Mouse (Mus musculus) hindbrain, embryonic 10.5 days (tissue): ENCODE data around the gene Piezo1. TPM values are rescaled to one million over a fixed set of nuclear protein-coding genes. Genes with fewer than 3 reads are reported as not detected.
A peak's percentile ranks its signal among the peaks of the same experiment; 100 is the strongest.
"Not testable (repeated sequence)": the region's sequence is repeated elsewhere in the genome, so short reads cannot be mapped to it uniquely, and the experiment has no call there.

ENCODE experiments used
- DNase-seq: peaks from one replicate; pipeline ENCODE4 v3.0.0-alpha.2; 2017; ENCODE audit warnings: low spot score
- H3K27ac ChIP-seq: fragments of 300-500 bp; sonication (generic); 2 replicates; pipeline ENCODE4 v1.5.1; 2016; ENCODE audit warnings: mild to moderate bottlenecking, moderate library complexity
- H3K27me3 ChIP-seq: fragments of 300-500 bp; sonication (generic); 2 replicates; pipeline ENCODE4 v1.6.1; 2016; ENCODE audit warnings: mild to moderate bottlenecking; ENCODE audit not compliant: poor library complexity, insufficient read depth, severe bottlenecking
- H3K36me3 ChIP-seq: fragments of 300-500 bp; sonication (generic); 2 replicates; pipeline ENCODE4 v1.6.1; 2016; ENCODE audit warnings: mild to moderate bottlenecking, moderate library complexity
- H3K4me1 ChIP-seq: fragments of 300-500 bp; sonication (generic); replicated peaks from 2 replicates; pipeline ENCODE4 v1.6.1; 2016; ENCODE audit warnings: mild to moderate bottlenecking
- H3K4me3 ChIP-seq: fragments of 300-500 bp; sonication (generic); 2 replicates; pipeline ENCODE4 v1.5.1; 2016; ENCODE audit warnings: mild to moderate bottlenecking, moderate library complexity
- H3K9me3 ChIP-seq: fragments of 300-500 bp; sonication (generic); 2 replicates; pipeline ENCODE4 v1.6.1; 2016; ENCODE audit warnings: mild to moderate bottlenecking, moderate library complexity
- WGBS: fragments of 180-500 bp; shearing (Covaris S2); methylation state at CpG from one replicate; pipeline ENCODE4 v1.1.7; 2016; 5-methylcytosine and 5-hydroxymethylcytosine counted together
- polyA plus RNA-seq: library from polyadenylated mRNA; unstranded; fragments of >200 nt; fragmentation: Nextera tagmentation; extraction: Ambion mirVana; gene quantifications from 2 replicates; pipeline ENCODE4 v1.2.1, GENCODE M21; 2016

Gene Piezo1
- polyA plus RNA-seq, 1 experiment from 2014 or later = 6.5 TPM

DNA sequence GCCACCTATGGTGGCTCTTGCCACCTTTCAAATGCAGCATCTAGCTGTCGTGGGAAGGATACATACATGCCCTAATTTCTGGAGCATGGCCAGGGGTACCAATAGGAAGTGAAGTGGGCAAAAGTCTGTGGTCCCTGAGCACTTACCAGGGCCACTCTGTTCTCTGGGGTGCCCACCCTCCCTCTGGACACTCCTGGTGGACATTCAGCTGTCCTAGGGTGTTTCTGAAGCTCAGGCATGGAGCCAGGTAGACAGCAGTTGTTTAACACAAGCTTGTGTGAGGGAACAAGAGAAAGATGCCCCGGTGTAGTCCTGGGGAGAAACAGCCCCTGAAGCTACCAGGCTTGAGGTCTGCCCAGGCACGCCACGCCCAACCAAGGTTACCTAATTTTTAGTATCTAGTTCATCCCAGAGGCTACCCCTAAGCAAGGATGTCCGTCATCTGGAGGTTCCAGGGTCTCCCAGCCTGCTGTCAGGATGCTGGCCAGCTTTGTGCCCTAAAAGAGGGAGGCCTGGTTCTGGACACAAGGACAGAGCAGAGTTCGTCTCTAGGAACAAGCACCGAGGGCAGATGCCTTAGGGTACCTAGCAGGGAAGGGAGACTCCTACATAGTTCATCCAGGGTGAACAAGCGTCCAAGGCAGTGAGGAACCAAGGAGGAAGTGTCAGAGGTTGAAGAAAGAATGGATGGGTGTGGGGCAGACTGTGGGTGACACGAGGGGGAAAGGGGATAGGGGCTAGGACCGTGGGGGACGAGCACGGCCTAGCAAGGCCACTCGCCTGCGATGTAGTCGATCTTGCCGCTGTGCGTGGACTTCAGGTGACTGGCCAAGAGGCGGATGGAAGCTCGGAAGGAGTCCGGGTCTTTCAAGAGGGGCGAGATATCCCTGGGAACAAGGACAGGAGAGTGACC is 24.9 kb upstream of the Piezo1 start:
- H3K4me1 ChIP-seq = peaks cover 81% of the 10 kb centered on the region
- WGBS = 20% methylated on average over 21 of the region's 21 CpGs
- peaks cover 43% of the 10 kb centered on the region for H3K36me3 ChIP-seq
- peak overlapping the region; percentile 79 for H3K4me3 ChIP-seq
- DNase-seq = no peak
- no peaks in the 10 kb centered on the region for H3K27me3 ChIP-seq
- peak overlapping the region; percentile 91 for H3K27ac ChIP-seq
- H3K9me3 ChIP-seq = no peaks in the 10 kb centered on the region

DNA sequence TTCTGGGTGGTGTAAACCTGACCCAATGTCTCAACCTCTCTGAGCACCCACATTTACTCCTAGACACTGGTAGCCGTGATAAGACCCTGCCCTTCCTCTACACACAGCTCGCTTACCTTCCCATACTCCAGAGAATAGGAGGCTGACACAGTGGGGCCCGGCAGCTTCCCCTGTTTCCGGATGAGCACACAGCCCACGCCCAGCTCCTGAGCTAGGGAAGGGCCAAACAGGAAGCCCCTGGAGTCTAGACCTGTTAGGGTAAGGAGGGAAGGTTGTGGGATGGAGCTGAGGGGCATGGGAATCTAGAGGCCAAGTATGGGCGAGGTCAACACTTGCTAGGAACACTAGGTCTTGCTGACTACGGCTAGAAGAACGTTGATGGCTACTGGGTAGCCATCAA is 24.2 kb upstream of the Piezo1 start:
- Histone ChIP-seq H3K27me3 (no peaks in the 10 kb centered on the region), H3K27ac (peak overlapping the region; percentile 67; the same call in 1 of the 2 replicates), H3K4me3 (peak overlapping the region; percentile 79), H3K36me3 (peaks cover 50% of the 10 kb centered on the region), H3K4me1 (peaks cover 76% of the 10 kb centered on the region), H3K9me3 (no peaks in the 10 kb centered on the region)
- DNase-seq = no peak
- WGBS = 81% methylated on average over 8 of the region's 8 CpGs

DNA sequence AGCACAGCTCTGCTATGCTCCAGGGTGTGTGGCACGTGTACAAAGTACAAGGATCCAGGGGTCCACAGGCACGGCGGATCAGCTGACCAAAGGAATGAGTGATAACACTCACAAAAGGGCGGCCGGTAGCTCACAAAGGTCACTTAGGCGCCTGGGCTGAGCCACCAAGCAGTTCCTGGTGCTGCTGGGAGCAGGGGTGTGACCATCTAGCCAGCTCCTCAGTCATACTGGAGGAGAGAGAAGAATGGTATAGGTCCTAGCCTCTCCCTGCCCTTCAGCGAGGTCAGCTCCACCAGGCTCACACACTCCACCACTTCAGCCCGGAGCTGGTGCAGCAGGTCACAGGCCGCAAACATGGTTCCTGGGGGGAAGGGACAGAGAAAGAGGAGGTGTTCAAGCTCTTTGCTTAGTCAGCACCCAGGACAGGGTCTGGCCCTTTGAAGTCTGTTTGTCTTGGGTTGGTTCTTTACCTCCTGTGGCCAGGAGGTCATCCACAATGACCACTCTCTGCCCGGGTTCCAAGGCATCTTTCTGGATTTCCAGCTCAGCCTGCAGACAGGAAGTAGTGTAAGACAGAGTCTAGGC is 23.6 kb upstream of the Piezo1 start:
- peaks cover 75% of the 10 kb centered on the region for H3K4me1 ChIP-seq
- 47% methylated on average over 10 of the region's 10 CpGs for WGBS
- no peaks in the 10 kb centered on the region for H3K9me3 ChIP-seq
- peak overlapping the region; percentile 67 for H3K27ac ChIP-seq
- no peaks in the 10 kb centered on the region for H3K27me3 ChIP-seq
- H3K36me3 ChIP-seq = peaks cover 56% of the 10 kb centered on the region
- DNase-seq = no peak
- H3K4me3 ChIP-seq = peak overlapping the region; percentile 79

DNA sequence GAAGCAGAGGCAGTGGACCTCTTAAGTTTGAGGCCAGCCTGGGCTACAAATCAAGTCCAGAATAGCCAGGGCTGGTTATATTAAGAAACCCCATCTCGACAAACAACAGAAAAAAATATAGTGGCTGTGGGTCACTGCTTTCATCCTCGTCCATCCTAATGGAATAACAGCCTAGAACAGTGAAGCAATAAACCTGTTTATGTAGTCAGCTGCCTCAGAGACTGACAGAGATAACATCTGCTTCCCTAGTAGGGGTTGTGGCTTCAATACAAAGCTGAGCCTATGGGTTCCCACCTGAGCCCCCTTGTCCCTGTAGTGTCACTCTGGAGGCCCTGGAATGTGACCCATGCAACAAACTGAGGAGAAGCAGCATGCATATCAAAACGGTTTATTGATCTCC is 23.1 kb upstream of the Piezo1 start:
- Histone ChIP-seq H3K4me1 (peaks cover 75% of the 10 kb centered on the region), H3K36me3 (peaks cover 61% of the 10 kb centered on the region)
- 60% methylated on average over 3 of the region's 3 CpGs for WGBS

DNA sequence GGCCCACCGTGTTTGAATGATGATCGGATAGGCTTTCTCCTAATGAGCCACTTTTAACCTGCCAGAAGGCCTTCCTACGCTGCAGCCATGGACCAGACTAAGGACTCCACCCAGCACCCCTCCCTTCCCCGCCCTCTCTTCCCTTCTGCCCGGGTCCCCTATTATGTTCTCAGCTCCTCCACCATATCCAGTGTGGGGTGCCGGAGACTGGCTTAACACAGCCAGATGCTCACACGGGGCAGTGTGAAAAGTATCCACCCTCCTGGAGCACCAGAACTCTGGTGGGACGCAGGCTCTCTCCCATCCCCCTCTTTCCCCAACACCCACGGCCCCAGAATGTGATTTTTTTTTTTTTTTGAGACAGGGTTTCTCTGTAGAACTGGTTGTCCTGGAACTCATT is 22.4 kb upstream of the Piezo1 start:
- 70% methylated on average over 9 of the region's 9 CpGs for WGBS
- H3K4me3 ChIP-seq = no peak overlapping the region
- H3K27me3 ChIP-seq = no peaks in the 10 kb centered on the region
- H3K9me3 ChIP-seq = no peaks in the 10 kb centered on the region
- peaks cover 75% of the 10 kb centered on the region for H3K4me1 ChIP-seq
- peaks cover 66% of the 10 kb centered on the region for H3K36me3 ChIP-seq
- DNase-seq = no peak
- peak overlapping the region; percentile 42; the same call in 1 of the 2 replicates for H3K27ac ChIP-seq

More for the DNA sequence above, 23.1 kb upstream of the Piezo1 start:
- Histone ChIP-seq H3K27me3 (no peaks in the 10 kb centered on the region), H3K4me3 (0 out of 2 replicates have a peak overlapping the region, but pooled peaks have one; percentile 79), H3K9me3 (no peaks in the 10 kb centered on the region), H3K27ac (peak overlapping the region; percentile 67; the same call in 1 of the 2 replicates)
- DNase-seq = no peak

- Histone ChIP-seq H3K36me3 (peaks cover 66% of the 10 kb centered on the region), H3K4me1 (peaks cover 75% of the 10 kb centered on the region)
- not testable (repeated sequence) for DNase-seq, H3K4me3 ChIP-seq, H3K27ac ChIP-seq, H3K9me3 ChIP-seq, H3K27me3 ChIP-seq
- 41% methylated on average over 4 of the region's 4 CpGs for WGBS
Measured at GRCm38 (mm10) chr8:122573176-122573575, 22.0 kb upstream of the Piezo1 start.

DNA sequence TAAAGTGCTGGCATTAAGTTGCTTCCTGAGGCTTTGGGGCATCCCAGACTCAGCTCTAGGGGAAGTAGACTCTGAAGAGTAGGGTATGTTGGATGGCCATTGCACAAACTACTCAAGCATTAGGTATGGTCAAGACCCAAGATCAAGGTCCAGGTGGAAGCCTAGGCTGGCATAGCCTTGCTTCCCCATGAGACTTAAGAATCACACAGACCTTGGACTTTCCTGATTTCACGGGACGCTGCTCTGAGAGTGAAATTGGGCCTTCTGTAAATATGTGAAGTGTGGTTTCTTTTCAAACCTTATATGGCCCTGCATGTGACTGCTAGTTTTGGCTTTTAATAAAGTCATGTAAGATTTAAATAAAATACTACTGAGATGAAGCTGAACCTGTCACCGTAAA is 21.6 kb upstream of the Piezo1 start:
- no peak overlapping the region for H3K27ac ChIP-seq
- H3K4me1 ChIP-seq = peaks cover 76% of the 10 kb centered on the region
- H3K27me3 ChIP-seq = no peaks in the 10 kb centered on the region
- peaks cover 66% of the 10 kb centered on the region for H3K36me3 ChIP-seq
- 95% methylated on average over 3 of the region's 3 CpGs for WGBS
- H3K4me3 ChIP-seq = no peak overlapping the region
- no peaks in the 10 kb centered on the region for H3K9me3 ChIP-seq
- no peak for DNase-seq

GRCm38 (mm10) chr8:122571750-122572267 is 20.7 kb upstream of the Piezo1 start:
- Histone ChIP-seq H3K27ac (no peak overlapping the region), H3K36me3 (peaks cover 66% of the 10 kb centered on the region), H3K4me3 (no peak overlapping the region), H3K4me1 (peaks cover 78% of the 10 kb centered on the region), H3K27me3 (no peaks in the 10 kb centered on the region), H3K9me3 (no peaks in the 10 kb centered on the region)
- no peak for DNase-seq
- WGBS = 94% methylated on average over 17 of the region's 17 CpGs

- DNase-seq = no peak
- Histone ChIP-seq H3K27ac (no peak overlapping the region), H3K4me1 (peaks cover 78% of the 10 kb centered on the region), H3K36me3 (peaks cover 66% of the 10 kb centered on the region), H3K4me3 (no peak overlapping the region), H3K9me3 (no peaks in the 10 kb centered on the region), H3K27me3 (no peaks in the 10 kb centered on the region)
- WGBS = 95% methylated on average over 11 of the region's 11 CpGs
Measured at GRCm38 (mm10) chr8:122571153-122571552, 20.0 kb upstream of the Piezo1 start.

- Histone ChIP-seq H3K4me3 (peak overlapping the region; percentile 95), H3K4me1 (peaks cover 67% of the 10 kb centered on the region)
Measured at GRCm38 (mm10) chr8:122569996-122570395, 18.9 kb upstream of the Piezo1 start.

DNA sequence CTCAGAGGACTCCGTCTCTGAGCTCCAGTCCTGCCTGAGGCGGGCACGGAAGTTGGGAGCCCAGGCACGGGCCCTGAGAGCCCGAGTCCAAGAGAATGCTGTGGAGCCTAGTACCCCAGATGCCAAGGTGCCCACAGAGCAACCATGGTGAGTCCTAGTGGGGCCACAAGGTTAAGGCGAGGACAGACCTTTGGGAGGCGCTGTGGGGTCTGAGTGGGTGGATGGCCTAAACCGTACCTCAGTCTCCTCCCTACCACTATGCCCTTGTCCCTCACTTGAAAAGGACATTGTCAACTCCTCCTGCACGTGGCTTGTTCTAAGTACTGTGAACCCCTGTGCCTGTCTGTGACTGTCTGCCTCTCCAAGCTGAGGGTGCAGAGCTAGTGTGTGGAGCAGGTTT is 18.2 kb upstream of the Piezo1 start:
- 68% methylated on average over 9 of the region's 9 CpGs for WGBS
- DNase-seq = no peak
- peak overlapping the region; percentile 96 for H3K27ac ChIP-seq
- H3K4me3 ChIP-seq = peak overlapping the region; percentile 95
- H3K9me3 ChIP-seq = no peaks in the 10 kb centered on the region
- H3K27me3 ChIP-seq = no peaks in the 10 kb centered on the region
- H3K4me1 ChIP-seq = peaks cover 60% of the 10 kb centered on the region
- H3K36me3 ChIP-seq = peaks cover 64% of the 10 kb centered on the region

More at GRCm38 (mm10) chr8:122569996-122570395, 18.9 kb upstream of the Piezo1 start:
- H3K9me3 ChIP-seq = no peaks in the 10 kb centered on the region
- H3K27ac ChIP-seq = no peak overlapping the region
- 96% methylated on average over 16 of the region's 16 CpGs for WGBS
- no peak for DNase-seq
- no peaks in the 10 kb centered on the region for H3K27me3 ChIP-seq
- peaks cover 64% of the 10 kb centered on the region for H3K36me3 ChIP-seq

DNA sequence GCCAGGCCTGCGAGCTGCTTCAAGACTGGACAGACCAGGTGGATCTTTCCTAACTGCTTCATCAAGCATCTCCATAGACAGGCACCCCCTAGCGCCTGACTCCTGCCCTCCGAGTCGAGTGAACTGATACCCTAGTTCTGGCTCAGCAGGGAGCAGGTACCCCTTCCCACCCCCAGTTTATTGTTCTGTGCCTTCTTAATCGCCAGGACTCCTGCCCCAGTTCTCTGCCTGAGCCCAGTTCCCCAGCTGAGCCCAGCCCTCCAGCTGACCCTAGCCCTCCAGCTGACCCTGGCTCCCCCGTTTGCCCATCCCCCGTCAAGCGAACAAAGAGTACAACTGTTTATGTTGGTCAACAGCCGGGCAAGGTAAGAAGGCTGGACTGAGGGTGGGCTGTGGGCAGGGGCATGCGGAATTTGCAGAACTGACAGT is 17.8 kb upstream of the Piezo1 start:
- Histone ChIP-seq H3K4me1 (peaks cover 56% of the 10 kb centered on the region), H3K36me3 (peaks cover 61% of the 10 kb centered on the region)

GRCm38 (mm10) chr8:122568109-122568504 is 17.0 kb upstream of the Piezo1 start:
- WGBS = under 1% methylated on average over 34 of the region's 34 CpGs
- Histone ChIP-seq H3K27me3 (no peaks in the 10 kb centered on the region), H3K9me3 (no peaks in the 10 kb centered on the region), H3K36me3 (peaks cover 54% of the 10 kb centered on the region), H3K4me3 (peak overlapping the region; percentile 95), H3K4me1 (peaks cover 48% of the 10 kb centered on the region), H3K27ac (peak overlapping the region; percentile 96)
- no peak for DNase-seq

More for the DNA sequence above, 17.8 kb upstream of the Piezo1 start:
- Histone ChIP-seq H3K4me3 (peak overlapping the region; percentile 95), H3K27me3 (no peaks in the 10 kb centered on the region), H3K27ac (peak overlapping the region; percentile 96), H3K9me3 (no peaks in the 10 kb centered on the region)
- WGBS = 10% methylated on average over 10 of the region's 10 CpGs
- DNase-seq = no peak
